Mouse (Mus musculus) layer of hippocampus, adult 9-10 months (tissue): ENCODE measurements at regions not wholly inside any gene's neighbourhood (a gene's known extent, or its start where the extent isn't known, plus 50 kb on each side); places are given as distances from the start of the nearest gene placed in this dataset.
"Not testable (repeated sequence)": the region's sequence is repeated elsewhere in the genome, so short reads cannot be mapped to it uniquely, and the experiment has no call there.

ENCODE experiments used
- DNase-seq: peaks from one replicate; pipeline ENCODE4 v3.0.0; 2022; ENCODE audit warnings: low spot score

DNA sequence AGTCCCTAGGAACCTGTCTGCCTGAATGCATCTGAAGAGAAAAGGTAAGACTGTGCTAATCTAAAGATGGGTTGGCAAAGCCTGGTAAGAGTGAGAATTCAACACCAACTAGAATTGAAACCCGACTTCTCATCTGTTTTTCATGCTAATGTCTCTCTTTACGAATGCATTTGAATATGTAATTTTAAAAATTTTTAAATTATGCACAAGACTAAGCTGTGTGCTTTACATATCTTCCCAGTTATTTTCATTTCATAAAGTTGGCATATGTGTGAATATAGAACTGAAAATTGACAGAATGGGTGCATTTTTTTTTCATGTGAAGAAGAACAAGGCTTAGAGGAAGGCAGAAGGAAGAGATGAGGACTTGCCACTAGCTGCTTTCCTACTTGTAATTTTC lies 267.2 kb upstream of the Ube2e3 start:
- no peak for DNase-seq

DNA sequence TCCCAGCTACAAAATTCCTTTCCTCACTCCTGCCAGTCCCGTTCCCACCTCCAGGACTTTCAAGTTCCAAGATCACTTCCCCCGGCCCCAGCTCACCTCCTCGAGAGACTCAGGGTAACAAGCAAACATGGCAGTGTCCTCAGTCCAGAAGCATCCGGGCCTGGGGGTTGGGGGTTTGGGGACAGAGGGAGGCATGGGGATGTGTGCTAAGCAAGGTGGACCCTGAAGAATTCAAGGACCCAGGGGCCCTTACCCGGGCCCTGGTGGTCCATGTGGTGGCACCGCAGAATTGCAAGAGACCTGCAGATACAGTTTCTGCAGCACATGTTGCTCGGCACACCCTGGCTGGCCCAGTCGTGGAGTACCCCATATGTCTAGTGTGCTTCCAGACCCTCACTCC lies 269.9 kb upstream of the Ube2e3 start:
- no peak for DNase-seq

DNA sequence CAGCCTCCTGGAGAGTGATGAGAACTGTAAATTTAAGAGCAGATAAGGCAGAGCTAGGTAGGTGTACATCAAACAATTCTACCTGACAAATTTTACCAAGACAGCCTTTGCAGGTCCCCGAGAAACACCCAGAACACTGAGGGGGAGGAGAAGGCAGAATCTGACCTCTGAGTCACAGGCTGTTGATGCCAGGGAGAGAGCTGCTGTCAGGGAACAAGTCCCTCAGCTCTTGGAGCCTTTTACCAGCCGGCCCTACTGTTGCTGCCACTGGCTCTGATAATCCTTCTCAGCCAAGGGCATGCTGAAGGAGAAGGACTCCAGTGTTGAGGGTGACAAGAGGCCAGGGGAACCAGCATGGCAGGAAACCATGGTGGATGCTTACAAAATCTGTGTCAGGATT lies 271.7 kb upstream of the Ube2e3 start:
- DNase-seq = no peak

DNA sequence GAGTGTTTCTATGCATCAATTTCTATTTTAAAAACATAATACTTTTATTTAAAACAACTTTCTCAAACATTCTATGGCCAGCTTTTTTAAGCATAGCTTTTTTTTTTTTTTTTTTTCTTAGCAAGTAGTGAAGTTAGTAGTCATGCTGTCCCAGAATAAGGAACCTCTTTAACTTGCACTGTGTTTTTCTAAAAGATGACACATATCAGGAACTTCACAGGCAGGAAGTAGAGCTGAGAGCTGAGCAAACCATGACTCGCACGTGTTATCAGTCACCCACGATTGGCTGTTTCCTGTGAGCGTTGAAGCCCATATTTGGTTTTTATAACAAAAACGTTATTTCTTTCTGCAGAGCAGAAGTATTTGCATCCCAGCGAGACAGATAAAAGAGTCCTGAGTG lies 287.9 kb upstream of the Ube2e3 start:
- DNase-seq = no peak

DNA sequence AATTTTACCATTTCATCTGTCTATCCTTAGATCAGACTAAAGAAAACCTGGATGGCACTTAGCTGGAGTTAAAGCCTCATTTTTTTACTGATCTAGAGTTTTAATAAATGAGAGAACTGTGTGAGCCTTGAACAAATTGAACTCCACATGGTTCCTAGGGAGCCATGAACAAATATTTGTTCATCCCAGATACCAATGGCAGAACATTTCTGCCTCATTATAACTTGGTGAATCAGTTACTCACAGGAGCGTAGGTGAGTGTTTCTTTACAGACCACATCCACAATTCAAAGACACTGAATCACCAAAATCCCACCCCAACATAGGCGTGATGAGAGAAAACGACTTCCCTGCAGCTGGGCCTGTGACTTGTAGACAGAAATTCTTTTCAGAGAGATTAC lies 295.4 kb upstream of the Ube2e3 start:
- DNase-seq = no peak

DNA sequence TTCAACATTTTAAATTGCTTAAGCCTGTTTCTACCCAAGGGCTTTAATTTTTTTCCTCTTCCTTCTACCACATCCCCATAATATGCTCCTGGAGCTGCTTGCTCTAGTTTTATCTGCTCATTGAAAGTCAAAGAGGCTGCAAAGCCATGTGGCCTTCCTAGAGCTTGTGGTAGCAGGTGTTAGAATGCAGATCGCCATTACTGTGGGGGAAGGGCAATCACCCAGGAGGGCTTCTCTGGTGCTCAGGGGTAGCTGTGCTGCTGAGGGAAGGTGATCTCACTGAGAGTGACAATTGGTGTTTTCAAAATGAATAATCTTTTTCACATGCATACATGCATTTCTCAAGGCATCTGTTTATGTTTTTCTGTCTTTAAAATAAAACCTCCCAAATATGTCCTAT lies 309.8 kb upstream of the Ube2e3 start:
- no peak for DNase-seq

DNA sequence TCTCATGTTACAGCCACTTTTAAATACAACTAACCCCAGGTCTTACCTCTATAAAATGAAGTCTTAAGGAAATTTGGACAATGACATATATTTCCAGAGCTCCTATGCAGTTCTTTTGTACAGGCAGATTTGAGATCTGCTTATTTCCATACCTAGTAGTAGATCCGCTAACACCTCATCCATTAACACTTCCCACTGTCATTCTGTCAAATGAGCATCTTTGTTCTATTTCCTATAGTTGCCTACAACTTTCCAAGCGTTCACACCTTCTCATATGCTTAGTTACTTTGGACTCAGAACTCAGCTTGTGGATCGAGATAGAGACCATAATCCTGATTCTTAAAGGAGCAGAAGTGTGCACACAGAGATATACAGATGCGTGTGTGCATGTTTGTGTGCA lies 316.8 kb upstream of the Ube2e3 start:
- DNase-seq = no peak

DNA sequence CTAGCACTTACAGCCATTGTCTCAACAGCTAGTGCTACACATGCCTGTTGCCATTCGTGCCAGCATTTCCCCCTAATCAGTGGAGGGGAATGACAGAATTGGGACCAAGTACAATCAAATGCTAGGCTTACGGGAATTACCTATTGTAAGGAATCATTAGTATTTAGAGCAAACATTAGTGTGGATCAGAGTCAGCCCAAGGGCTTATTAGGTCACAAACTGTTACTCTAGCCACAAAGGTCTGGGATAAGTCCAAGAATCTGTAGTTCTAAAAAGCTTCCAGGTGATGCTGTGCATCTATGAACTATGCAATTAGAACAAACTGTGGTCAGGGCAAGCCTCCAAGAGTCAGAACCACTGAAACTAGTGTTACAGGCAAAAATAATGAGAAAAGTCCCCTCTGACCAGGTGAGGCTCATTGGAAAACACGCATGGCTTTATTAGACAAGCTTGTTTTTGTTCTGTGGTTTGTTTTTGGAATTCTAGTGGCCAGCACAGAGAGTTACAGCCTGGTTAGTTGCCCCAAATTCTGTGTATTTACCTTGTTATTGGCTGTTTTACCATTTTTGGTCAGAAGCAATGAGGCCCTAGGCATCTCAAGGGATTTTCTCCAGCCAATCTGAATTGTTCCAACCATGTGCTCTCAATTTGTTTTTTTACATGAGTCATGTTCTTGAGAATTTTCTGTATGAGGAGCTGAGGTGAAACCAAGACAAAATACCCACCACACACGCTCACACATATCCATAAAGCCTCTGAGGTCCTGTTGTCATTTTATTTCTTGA lies 319.0 kb upstream of the Ube2e3 start:
- DNase-seq = no peak

DNA sequence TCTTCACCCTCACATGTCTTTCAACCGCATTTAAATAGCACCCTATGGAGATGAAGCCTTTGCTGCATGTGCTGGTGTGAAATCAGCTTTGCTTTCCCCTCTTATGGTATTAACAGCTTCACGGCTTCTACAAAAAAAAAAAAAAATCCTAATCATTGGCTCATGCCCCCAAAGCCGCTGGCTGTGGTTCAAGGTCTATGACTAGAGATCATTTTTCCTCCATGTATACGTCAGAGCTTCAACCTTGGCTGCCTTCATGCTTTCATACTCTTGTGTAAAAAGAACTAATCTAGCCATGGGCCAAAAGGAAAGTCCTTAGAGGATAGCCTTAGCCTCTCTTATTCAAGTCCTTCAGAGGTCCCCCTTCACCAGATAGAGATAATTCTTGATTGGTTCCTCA lies 320.6 kb upstream of the Ube2e3 start:
- DNase-seq = no peak

DNA sequence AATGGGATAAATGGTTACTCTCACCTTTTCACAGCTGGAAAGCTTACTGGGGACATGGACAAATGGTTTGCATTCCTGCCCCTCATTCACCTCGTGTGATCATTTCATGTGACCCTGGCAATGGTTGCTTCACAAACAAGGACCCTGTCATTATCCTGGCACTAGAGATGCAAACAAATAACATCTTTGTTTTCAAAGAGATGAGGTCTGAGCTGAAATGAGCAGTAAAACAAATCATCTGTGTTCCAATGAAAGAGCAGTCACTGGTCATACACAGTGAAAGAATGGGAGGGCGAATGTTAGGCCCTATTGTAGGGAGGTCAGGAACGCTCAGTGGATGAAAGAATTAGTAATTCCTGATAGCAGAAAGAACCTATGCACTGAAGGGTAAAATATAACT lies 327.5 kb upstream of the Ube2e3 start:
- DNase-seq = peak; percentile 17

DNA sequence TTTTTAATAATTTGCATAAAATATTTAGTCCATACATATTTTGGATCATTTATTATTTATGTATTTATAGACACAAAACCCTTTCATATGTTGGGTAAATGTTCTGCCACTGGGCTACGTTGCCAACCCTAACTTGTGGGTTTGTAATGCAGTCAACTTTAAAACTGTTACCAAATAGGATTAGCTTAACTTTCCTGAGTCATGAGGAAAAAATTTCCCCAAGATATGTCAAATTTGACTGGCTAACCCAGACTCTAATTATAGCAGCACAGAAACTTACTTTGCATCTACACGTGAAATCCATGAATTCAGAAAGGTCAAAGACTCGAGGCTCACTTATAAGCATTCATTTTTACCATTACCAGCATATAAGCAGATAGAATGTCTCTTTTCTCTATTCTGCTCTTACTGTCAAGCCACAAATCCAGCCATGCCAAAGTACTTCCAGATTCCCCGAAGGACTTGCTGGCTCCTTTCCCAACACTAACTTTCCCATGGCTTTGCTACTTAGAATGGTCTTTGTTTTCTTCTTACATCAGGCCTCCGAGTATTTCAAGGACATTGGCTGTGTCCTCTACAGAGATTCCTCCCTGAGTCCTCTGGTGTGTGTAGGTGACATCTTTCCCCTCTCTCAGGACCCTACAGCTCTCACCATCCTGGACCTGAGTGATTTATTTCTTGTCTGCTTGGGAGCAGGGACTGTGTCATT lies 328.2 kb upstream of the Ube2e3 start:
- DNase-seq = no peak

DNA sequence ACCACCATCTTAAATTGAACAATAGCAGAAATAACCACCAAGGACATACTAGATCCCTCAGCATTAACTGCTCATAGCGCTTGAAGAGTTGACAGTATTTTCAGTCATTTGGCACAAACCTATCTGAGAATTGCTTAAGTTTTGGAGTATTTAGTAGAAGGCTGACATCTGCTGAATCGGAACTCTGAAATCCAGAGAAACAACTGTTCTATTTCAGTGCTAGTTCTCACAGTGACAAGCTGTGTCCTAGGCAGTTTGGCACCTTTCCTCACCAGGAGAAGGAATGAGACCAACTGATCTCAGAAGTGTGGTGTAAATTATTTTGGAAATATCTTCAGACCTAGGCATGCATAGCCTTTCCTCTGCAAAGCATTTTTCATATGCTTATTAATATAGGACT lies 330.4 kb upstream of the Ube2e3 start:
- DNase-seq = no peak

DNA sequence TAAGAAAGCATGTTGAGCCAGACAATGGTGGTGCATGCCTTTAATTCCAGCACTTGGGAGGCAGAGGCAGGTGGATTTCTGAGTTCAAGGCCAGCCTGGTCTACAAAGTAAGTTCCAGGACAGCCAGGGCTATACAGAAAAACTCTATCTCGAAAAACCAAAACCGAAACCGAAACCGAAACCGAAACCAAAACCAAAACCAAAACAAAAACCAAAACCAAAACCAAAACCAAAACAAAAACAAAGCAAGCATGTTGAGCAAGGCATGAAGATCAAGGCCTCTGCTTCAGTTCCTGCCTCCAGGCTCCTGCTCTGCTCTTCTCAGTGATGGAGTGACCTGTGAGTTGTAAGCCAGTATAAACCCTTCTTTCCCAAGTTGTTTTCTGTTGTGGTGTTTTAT lies 334.0 kb upstream of the Ube2e3 start:
- not testable (repeated sequence) for DNase-seq

DNA sequence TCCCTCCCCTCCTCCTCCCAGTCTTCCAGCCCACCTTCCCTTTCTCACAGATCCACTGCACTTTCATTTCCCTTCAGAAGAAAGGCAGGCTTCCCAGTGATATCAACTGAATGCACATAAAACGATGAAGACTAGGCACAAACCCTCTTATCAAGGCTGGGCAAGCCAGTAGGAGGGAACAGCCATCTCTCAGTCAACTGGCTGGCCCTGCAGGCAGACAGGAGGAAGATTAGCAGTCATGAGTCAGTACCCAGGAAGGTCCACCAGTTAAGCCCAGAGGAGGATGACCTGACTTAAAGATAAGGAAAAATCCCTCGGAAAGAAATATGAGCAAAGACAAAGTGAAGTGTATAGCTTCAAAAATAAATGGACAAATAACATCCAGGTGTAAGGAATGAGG lies 337.4 kb upstream of the Ube2e3 start:
- DNase-seq = no peak

DNA sequence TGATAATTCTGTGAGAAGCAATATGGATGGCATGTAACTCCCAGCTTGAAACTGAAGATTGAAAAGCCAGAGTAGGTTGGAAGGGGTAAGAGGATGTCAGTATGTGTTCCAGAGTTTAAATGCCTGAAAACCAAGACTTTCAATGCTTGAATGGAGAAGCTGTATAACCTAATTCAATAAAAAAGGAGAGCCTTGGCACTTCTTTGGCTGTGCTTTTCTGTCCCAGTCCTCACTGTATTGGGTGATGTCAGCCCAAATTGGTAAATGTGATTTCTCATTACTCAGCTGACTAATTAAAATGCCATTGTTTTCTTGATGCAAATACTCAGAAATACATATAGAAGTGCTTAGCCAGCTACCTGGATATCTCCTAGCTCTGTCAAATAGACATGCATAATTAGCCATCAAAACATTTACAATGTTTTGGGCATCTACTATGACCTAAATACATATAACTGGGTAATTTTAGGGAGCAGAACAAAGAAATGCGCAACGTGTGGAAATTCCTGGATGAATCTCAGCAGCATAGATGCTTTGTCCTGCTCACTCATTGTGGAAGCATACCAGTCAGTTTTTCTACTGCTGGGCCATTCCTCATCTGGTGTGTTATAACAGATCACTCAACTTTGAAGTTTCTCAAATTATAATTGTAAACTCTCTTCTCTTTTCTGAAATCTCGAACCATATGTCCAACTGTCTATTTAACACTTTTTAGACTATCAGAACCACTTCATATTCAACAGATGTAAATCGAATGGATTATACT lies 347.5 kb upstream of the Ube2e3 start:
- no peak for DNase-seq

DNA sequence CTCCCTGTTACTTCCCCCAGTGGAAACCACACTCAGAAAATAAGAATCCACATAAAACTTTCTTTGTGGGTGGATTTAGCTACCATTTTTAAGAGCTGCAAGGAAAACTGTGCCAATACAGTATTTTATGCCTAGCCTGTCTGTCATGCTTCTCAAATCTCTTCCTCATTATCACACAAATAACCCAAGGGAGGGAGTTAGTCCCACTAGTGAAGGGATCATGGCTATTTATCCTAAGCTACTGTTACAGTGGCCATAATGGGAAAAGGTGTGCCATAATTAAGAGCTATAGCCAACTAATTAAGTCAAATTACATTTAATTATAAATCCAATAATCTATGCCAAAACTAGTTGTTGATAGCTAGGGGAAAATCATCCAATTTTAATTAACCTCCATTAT lies 374.8 kb upstream of the Ube2e3 start:
- DNase-seq = no peak

DNA sequence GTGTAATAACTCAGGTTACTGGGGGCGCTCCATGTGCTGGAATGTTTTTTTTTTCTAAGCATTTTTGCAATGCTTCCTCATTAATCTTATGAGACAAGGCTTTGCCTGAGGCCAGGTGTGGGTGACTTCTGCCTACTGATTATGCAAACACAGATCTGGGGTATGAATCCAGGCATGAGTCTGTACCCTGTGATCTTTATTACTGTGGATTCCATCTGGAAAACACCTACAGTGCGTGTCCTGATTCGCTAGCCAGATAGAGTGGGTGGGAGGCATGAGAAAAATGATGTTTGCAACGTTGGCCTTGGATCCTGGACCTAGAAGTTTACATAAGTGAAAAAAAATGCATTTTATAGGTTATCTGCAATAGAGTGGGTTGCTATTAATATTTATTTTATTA lies 387.9 kb upstream of the Ube2e3 start:
- peak; percentile 17 for DNase-seq

DNA sequence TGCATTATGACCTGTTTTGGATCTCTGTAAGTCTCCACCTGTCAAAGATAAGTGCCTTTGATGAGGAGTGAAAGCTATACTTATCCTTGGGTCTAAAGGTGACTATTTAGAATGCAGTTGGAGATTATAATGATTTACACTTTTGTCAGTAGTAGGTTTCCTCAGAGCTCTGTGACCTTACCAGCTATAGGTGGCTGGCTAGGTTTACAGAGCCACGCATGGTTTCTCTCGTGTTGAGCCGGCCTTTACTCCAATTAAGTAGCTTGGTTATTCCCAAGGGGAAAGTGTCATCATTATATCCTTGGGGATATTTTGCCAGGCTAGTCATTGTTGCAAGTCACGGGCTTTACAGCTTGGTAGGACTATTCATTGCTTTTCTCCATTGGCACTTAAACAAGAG lies 408.5 kb upstream of the Ube2e3 start:
- no peak for DNase-seq

DNA sequence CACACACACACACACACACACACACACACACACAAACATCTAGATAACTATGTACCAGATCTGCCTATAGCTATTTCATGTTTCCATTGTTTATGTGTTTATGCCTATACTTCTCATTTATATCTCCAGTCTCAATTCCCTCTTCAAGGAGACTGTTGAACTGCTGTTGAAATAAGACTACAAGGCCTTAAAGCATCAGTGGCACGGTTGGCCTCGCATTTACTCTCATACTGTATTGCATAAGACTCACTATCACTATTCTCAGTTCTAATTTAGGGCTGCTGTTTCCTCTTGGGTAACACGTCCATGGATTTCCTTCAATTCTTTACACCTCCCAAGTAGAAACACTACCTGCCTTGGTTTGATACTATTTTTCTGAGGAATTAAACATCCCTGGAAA lies 414.5 kb upstream of the Ube2e3 start:
- DNase-seq = no peak

DNA sequence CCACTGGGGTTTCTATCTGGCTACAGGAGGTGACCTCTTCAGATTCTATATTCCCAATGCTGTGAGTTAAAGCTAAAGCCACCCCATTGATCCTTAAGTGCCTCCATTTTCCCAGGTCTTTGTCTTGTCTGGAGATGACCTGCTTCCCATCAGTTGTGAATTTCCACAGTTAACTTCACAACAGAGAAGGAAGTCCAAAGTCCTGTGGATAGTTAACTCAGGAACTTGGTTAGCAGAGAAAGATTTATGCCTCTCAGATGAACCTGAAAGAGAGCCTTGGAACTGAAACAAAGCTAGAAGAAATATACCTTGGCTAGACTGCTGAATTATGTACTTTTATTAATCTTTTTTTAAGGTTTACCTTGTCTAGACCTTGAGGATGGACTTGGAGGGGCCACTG lies 431.1 kb upstream of the Ube2e3 start:
- DNase-seq = no peak

DNA sequence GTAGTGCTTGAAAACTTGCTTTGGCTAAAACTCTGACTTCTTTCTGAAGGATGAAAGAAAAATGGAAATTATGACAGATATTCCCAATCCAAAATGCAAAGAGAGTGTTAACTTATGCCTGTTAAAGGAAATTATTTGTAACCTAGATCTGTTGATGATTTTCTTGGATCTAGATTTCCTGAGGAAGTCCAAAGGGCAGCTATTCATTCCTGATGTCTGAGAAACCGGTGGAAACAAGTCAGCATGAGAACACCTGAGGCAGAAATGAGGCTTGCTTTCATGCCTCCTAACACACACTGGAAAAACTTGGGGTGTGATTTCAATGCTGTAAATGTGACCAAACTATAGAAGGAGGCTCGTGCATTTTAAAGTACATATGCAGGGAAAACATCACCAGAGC lies 432.9 kb upstream of the Ube2e3 start:
- DNase-seq = no peak

DNA sequence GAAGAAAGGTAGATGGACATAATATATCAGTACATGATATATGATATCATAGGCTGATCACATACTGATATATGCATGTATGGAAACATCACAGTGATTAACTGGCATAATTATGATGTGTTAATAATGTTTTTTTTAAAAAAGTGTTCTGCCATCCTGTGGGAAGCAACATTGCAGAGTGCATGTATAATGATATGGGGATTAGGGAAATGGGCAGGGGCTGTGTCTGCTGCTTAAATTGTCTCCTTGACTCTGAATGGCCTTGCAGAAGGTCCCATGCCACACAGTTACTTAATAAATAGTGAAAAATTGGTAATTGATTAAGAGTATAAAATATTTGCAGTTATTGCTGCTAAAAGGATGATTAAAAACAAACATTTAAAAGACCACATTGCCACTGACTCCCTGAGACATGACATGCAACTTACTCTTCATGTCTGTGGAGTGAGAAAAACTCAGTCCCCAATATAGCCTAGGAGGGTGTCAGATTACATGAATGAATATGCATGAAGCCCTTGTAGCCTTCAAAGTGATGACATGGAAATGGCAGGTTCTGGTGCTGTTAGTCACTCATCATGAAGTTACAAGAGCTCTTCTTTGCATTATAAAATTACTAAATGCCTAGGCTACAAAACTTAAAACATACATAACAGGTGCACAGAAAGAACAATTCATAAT lies 440.1 kb upstream of the Ube2e3 start:
- DNase-seq = no peak
